Mouse (Mus musculus) liver, embryonic 13.5 days (tissue): ENCODE data around the gene Timd2. TPM values are rescaled to one million over a fixed set of nuclear protein-coding genes. Genes with fewer than 3 reads are reported as not detected.
"Not testable (repeated sequence)": the region's sequence is repeated elsewhere in the genome, so short reads cannot be mapped to it uniquely, and the experiment has no call there.

Experiments
- ATAC-seq: fragments of 200-750 bp; cut with Nextera tagmentation; 2 replicates; pipeline ENCODE4 v1.8.0; 2017; ENCODE audit warnings: low read depth, mild to moderate bottlenecking, moderate number of reproducible peaks, moderate library complexity
- DNase-seq: peaks from one replicate; pipeline ENCODE4 v3.0.0; 2022
- H3K27ac ChIP-seq: fragments of 300-500 bp; sonication (generic); 2 replicates; pipeline ENCODE4 v1.5.1; 2015; ENCODE audit warnings: moderate library complexity, mild to moderate bottlenecking, inconsistent platforms
- H3K27me3 ChIP-seq: fragments of 300-500 bp; sonication (generic); 2 replicates; pipeline ENCODE4 v1.6.1; 2015; ENCODE audit warnings: mild to moderate bottlenecking, inconsistent platforms
- H3K36me3 ChIP-seq: fragments of 300-500 bp; sonication (generic); 2 replicates; pipeline ENCODE4 v1.6.1; 2015; ENCODE audit warnings: mild to moderate bottlenecking, inconsistent platforms
- H3K4me1 ChIP-seq: fragments of 300-500 bp; sonication (generic); replicated peaks from 2 replicates; pipeline ENCODE4 v1.6.1; 2015; ENCODE audit warnings: inconsistent platforms
- H3K4me2 ChIP-seq: fragments of 300-500 bp; sonication (generic); 2 replicates; pipeline ENCODE4 v1.6.1; 2015; ENCODE audit warnings: inconsistent platforms, mild to moderate bottlenecking, moderate library complexity
- H3K4me3 ChIP-seq: fragments of 300-500 bp; sonication (generic); replicated peaks from 2 replicates; pipeline ENCODE4 v1.5.1; 2015; ENCODE audit warnings: mild to moderate bottlenecking, inconsistent platforms
- H3K9ac ChIP-seq: fragments of 300-500 bp; sonication (generic); 2 replicates; pipeline ENCODE4 v1.6.1; 2015; ENCODE audit warnings: mild to moderate bottlenecking, inconsistent platforms
- H3K9me3 ChIP-seq: fragments of 300-500 bp; sonication (generic); replicated peaks from 2 replicates; pipeline ENCODE4 v1.6.1; 2016; ENCODE audit warnings: inconsistent platforms
- WGBS: fragments of 180-500 bp; shearing (Covaris S2); methylation state at CpG from one replicate; pipeline ENCODE4 v1.1.7; 2015; ENCODE audit not compliant: insufficient replicate concordance; 5-methylcytosine and 5-hydroxymethylcytosine counted together
- polyA plus RNA-seq: library from polyadenylated mRNA; unstranded; fragments of >200 nt; fragmentation: Nextera tagmentation; extraction: Ambion mirVana; gene quantifications from 2 replicates; pipeline ENCODE4 v1.2.1, GENCODE M21; 2015

Gene Timd2
- 19.6 and 21.3 TPM in 2 replicates for polyA plus RNA-seq

- no peak within 1 kb of the TSS for H3K27ac ChIP-seq
- WGBS: 44% methylated on average over 6 of the region's 6 CpGs
- no peak within 1 kb of the TSS for H3K4me2 ChIP-seq
- ATAC-seq (no peak), DNase-seq (no peak)
- no peaks in the 10 kb centered on the region for H3K9me3 ChIP-seq
- H3K36me3 ChIP-seq: no peaks in the 10 kb centered on the region
- no peak within 1 kb of the TSS for H3K4me3 ChIP-seq
- H3K9ac ChIP-seq: no peak within 1 kb of the TSS
- H3K27me3 ChIP-seq: no peaks in the 10 kb centered on the region
- no peaks in the 10 kb centered on the region for H3K4me1 ChIP-seq
Observed at GRCm38 (mm10) chr11:46706664-46707356, at the start of gene Timd2. Timd2 (minus strand) TSS chr11:46707061.

- not testable (repeated sequence) for H3K4me2 ChIP-seq, DNase-seq, H3K9ac ChIP-seq, H3K36me3 ChIP-seq, H3K4me1 ChIP-seq, H3K27me3 ChIP-seq, H3K27ac ChIP-seq, ATAC-seq, H3K9me3 ChIP-seq, H3K4me3 ChIP-seq
- WGBS: 61% methylated on average over 6 of the region's 6 CpGs
Observed at GRCm38 (mm10) chr11:46755714-46756113, 48.9 kb upstream of the Timd2 start.

- no peak for DNase-seq
- H3K36me3 ChIP-seq: no peaks in the 10 kb centered on the region
- WGBS: 81% methylated on average over 4 of the region's 4 CpGs
- no peak overlapping the region for H3K27ac ChIP-seq
- no peak overlapping the region for H3K4me2 ChIP-seq
- H3K4me1 ChIP-seq: no peaks in the 10 kb centered on the region
- no peak for ATAC-seq
- H3K4me3 ChIP-seq: no peak overlapping the region
- no peak overlapping the region for H3K9ac ChIP-seq
- H3K27me3 ChIP-seq: no peaks in the 10 kb centered on the region
- H3K9me3 ChIP-seq: no peaks in the 10 kb centered on the region
Observed at GRCm38 (mm10) chr11:46754669-46755068, 47.8 kb upstream of the Timd2 start.

GRCm38 (mm10) chr11:46753662-46754061, 46.8 kb upstream of the Timd2 start:
- no peak overlapping the region for H3K27ac ChIP-seq
- 44% methylated on average over 2 of the region's 2 CpGs for WGBS
- no peak overlapping the region for H3K4me3 ChIP-seq
- DNase-seq: no peak
- H3K27me3 ChIP-seq: no peaks in the 10 kb centered on the region
- no peaks in the 10 kb centered on the region for H3K9me3 ChIP-seq
- H3K4me2 ChIP-seq: no peak overlapping the region
- H3K9ac ChIP-seq: no peak overlapping the region
- no peak for ATAC-seq
- no peaks in the 10 kb centered on the region for H3K4me1 ChIP-seq
- H3K36me3 ChIP-seq: no peaks in the 10 kb centered on the region

GRCm38 (mm10) chr11:46747996-46748395, 41.1 kb upstream of the Timd2 start:
- no peak overlapping the region for H3K4me2 ChIP-seq
- no peaks in the 10 kb centered on the region for H3K27me3 ChIP-seq
- H3K36me3 ChIP-seq: no peaks in the 10 kb centered on the region
- no peak overlapping the region for H3K9ac ChIP-seq
- H3K27ac ChIP-seq: no peak overlapping the region
- H3K9me3 ChIP-seq: no peaks in the 10 kb centered on the region
- H3K4me1 ChIP-seq: no peaks in the 10 kb centered on the region
- no peak for DNase-seq
- WGBS: 36% methylated on average over 2 of the region's 2 CpGs
- no peak overlapping the region for H3K4me3 ChIP-seq
- no peak for ATAC-seq

- DNase-seq (no peak), ATAC-seq (no peak)
- Histone ChIP-seq H3K27ac (no peak overlapping the region), H3K4me3 (no peak overlapping the region), H3K9ac (no peak overlapping the region), H3K36me3 (no peaks in the 10 kb centered on the region), H3K4me1 (no peaks in the 10 kb centered on the region), H3K4me2 (no peak overlapping the region), H3K9me3 (no peaks in the 10 kb centered on the region), H3K27me3 (no peaks in the 10 kb centered on the region)
- WGBS: 53% methylated on average over 3 of the region's 3 CpGs
Observed at GRCm38 (mm10) chr11:46741716-46742115, 34.9 kb upstream of the Timd2 start.

GRCm38 (mm10) chr11:46740886-46741285, 34.0 kb upstream of the Timd2 start:
- H3K4me2 ChIP-seq: no peak overlapping the region
- H3K4me3 ChIP-seq: no peak overlapping the region
- DNase-seq (no peak), ATAC-seq (no peak)
- no peak overlapping the region for H3K27ac ChIP-seq
- H3K9ac ChIP-seq: no peak overlapping the region
- no peaks in the 10 kb centered on the region for H3K27me3 ChIP-seq
- no peaks in the 10 kb centered on the region for H3K4me1 ChIP-seq
- 60% methylated on average over 4 of the region's 4 CpGs for WGBS
- H3K9me3 ChIP-seq: no peaks in the 10 kb centered on the region
- no peaks in the 10 kb centered on the region for H3K36me3 ChIP-seq

- Histone ChIP-seq H3K27ac (no peak overlapping the region), H3K4me1 (no peaks in the 10 kb centered on the region), H3K36me3 (no peaks in the 10 kb centered on the region), H3K9me3 (no peaks in the 10 kb centered on the region), H3K4me3 (no peak overlapping the region), H3K9ac (no peak overlapping the region), H3K4me2 (no peak overlapping the region), H3K27me3 (no peaks in the 10 kb centered on the region)
- ATAC-seq (no peak), DNase-seq (no peak)
- WGBS: 67% methylated on average over 4 of the region's 4 CpGs
Observed at GRCm38 (mm10) chr11:46739501-46739900, 32.6 kb upstream of the Timd2 start.

GRCm38 (mm10) chr11:46735076-46735475, 28.2 kb upstream of the Timd2 start, which contains the start of gene Havcr1:
Havcr1 (plus strand) TSS chr11:46735080.
- H3K27ac ChIP-seq, H3K4me1 ChIP-seq, DNase-seq, H3K36me3 ChIP-seq, H3K9me3 ChIP-seq, H3K27me3 ChIP-seq, ATAC-seq, H3K4me2 ChIP-seq, H3K9ac ChIP-seq, H3K4me3 ChIP-seq: not testable (repeated sequence)
- 80% methylated on average over 1 of the region's 1 CpGs for WGBS

- ATAC-seq (no peak), DNase-seq (no peak)
- no peak overlapping the region for H3K9ac ChIP-seq
- H3K4me2 ChIP-seq: no peak overlapping the region
- no peaks in the 10 kb centered on the region for H3K36me3 ChIP-seq
- H3K9me3 ChIP-seq: no peaks in the 10 kb centered on the region
- no peaks in the 10 kb centered on the region for H3K4me1 ChIP-seq
- no peak overlapping the region for H3K27ac ChIP-seq
- H3K27me3 ChIP-seq: no peaks in the 10 kb centered on the region
- no peak overlapping the region for H3K4me3 ChIP-seq
- WGBS: 26% methylated on average over 1 of the region's 1 CpGs
Observed at GRCm38 (mm10) chr11:46734617-46735016, 27.8 kb upstream of the Timd2 start.

- Histone ChIP-seq H3K27ac (no peak overlapping the region), H3K9ac (no peak overlapping the region), H3K27me3 (no peaks in the 10 kb centered on the region), H3K36me3 (no peaks in the 10 kb centered on the region), H3K4me3 (no peak overlapping the region), H3K4me1 (no peaks in the 10 kb centered on the region), H3K9me3 (no peaks in the 10 kb centered on the region), H3K4me2 (no peak overlapping the region)
- WGBS: 51% methylated on average over 6 of the region's 6 CpGs
- ATAC-seq: 0 out of 2 replicates have a peak, but pooled peaks have one; percentile 34
- no peak for DNase-seq
Observed at GRCm38 (mm10) chr11:46733242-46733789, 26.5 kb upstream of the Timd2 start.

- ATAC-seq (no peak), DNase-seq (no peak)
- H3K9me3 ChIP-seq: no peaks in the 10 kb centered on the region
- H3K27me3 ChIP-seq: no peaks in the 10 kb centered on the region
- no peak overlapping the region for H3K4me2 ChIP-seq
- H3K4me1 ChIP-seq: no peaks in the 10 kb centered on the region
- H3K36me3 ChIP-seq: no peaks in the 10 kb centered on the region
- no peak overlapping the region for H3K9ac ChIP-seq
- WGBS: 64% methylated on average over 11 of the region's 11 CpGs
- H3K4me3 ChIP-seq: no peak overlapping the region
- no peak overlapping the region for H3K27ac ChIP-seq
Observed at GRCm38 (mm10) chr11:46731541-46732070, 24.7 kb upstream of the Timd2 start.
